Mouse (Mus musculus): ENCODE measurements around the gene Hoxd9.

- TF ChIP-seq CTCF (IDR thresholded peaks at IDR 0.05) (no peak), POLR2A (IDR thresholded peaks at IDR 0.05; ENCODE audit: insufficient read depth, low read depth, low read length) (no peak)
Measured at GRCm38 (mm10) chr2:74728303-74728680, 30.8 kb downstream of the Hoxd9 start.
